Mouse (Mus musculus): ENCODE measurements around the gene Exosc2.
"Not testable (repeated sequence)": the region's sequence is repeated elsewhere in the genome, so short reads cannot be mapped to it uniquely, and the experiment has no call there.

The Exosc2 gene

DNA sequence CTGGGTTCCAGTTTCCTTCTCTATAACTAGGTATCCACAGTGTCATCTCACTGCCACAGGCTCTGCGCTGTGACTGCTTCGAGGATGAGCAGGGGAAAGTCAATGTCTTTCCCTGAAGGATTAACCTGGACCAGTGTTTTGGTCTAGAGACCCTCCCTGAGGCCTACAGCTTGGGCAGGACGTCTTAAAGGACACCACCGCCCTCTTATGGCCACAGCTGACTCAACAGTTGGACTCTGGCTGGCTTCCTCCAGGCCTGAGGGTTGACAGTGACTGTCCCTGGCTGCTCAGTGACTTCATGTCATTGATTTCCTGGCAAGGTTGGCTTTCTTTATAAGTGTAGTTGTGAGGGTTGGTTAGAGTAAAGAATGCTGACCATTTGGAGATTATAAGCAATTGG, 3.2 kb upstream of the Exosc2 start:
- DNase-seq (ENCODE audit: low spot score in 2 of 2): no peak

DNA sequence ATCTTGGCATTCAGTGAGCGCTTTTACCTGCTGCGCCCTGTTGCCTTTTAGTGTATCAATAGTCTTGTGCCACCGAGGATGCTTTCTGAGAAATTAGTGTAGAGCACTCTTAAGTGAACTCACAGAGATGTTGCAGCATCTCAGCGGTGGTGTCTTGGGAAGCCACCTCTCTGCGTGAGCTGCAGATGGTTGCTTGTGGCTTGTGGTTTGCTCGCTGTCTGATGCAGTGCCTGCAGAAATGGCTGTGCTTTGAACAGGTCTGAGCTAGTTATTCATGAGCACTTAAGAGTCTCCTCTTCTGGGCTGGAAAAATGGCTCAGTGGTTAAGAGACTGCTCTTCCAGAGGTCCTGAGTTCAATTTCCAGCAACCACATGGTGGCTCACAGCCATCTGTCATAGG, 8.1 kb downstream of the Exosc2 start:
- no peak for DNase-seq (ENCODE audit: low spot score in 2 of 2)

DNA sequence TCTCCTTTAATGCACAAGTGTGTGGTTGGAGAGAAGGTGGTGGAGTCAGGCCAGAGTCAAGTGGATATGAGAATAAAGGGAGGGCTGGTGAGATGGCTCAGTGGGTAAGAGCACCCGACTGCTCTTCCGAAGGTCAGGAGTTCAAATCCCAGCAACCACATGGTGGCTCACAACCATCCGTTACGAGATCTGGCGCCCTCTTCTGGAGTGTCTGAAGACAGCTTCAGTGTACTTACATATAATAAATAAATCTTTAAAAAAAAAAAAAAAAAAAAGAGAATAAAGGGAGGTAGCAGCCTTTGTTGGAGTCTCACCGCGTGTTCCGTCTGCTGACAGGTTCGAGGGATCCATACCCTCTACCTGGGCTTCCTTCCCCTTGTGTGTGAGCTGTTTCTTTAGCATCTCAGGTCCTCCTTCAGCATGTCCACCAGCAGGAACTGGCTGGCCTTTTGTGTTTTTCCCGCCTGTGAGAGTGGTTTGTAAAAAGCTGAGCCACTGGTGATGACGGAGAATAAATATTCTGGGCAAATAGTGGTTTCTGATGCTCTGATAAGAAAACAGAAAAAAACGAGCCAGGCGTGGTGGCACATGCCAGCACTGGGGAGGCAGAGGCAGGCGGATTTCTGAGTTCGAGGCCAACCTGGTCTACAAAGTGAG, 10.7 kb downstream of the Exosc2 start:
- DNase-seq (ENCODE audit: low spot score in 2 of 2): not testable (repeated sequence)

- DNase-seq (ENCODE audit: low spot score in 2 of 2): no peak
Measured at GRCm38 (mm10) chr2:31681731-31682235, 11.3 kb downstream of the Exosc2 start.

DNA sequence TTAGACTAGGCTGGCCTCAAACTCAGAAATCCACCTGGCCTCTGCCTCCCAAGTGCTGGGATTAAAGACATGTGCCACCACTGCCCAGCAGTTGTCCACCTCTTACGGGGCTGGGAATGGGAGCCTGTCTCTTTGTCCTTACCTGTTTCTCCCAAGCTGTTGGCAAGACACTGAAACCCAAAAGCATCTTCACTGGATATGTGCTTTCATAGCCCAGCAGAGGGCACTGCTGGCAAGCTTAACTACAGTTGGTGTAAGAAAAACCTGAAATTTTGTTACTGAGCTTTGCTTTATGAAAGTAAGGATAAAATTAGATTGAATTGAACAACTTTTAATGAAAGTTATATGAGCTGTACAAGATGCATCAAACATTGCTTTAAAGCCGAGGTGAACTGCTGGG, 13.2 kb downstream of the Exosc2 start:
- DNase-seq (ENCODE audit: low spot score in 2 of 2): peak in 1 of 2 experiments; percentile 35

DNA sequence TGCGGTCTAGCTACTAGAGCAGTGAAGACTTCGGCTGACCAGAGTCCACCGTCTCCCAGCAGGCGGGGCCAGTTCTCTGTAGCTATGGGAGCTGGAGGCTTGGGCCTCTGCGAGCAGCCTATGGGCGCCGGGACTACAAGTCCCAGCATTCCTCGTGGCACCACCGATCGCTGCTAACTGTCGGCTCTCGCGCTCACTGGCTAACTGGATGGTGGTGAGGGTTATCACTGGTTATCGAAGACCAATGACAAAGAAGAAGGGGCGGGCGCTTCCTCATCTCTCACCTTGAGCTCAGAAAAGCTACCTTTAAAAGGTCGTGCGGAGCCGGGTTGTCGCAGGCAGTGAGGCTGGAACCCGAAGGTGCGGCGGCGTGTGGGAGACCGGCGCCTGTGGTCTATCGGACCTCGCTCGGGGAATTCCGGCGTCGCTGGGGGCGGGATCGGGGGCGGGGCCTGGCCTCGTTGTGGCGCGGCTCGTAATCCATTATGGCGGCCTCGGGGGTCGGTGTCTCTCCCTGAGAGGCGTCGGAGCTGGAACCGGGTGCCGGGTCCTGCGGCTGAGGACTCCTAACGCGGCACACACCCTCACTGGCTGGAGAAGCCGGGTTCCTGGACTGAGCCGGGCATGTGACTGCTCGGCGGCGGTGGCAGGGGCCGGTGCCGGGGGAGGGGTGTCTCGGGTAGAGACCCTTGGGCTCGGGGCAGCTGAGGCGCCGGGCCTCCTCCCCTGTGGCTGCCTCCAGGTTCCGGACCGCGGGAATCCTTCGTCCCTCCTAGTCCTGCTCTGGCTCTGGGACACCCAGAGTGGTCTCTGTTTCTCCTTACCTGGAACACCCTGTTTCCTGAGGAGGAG, 17.8 kb downstream of the Exosc2 start, which contains the start of gene Abl1:
Abl1 (plus strand) TSS at position 303 of the 852 bp plus-strand sequence.
- DNase-seq (ENCODE audit: low spot score in 2 of 2): peak; percentile 91 to 92

- no peak for DNase-seq (ENCODE audit: low spot score in 2 of 2)
Measured at GRCm38 (mm10) chr2:31689045-31689444, 18.5 kb downstream of the Exosc2 start.

GRCm38 (mm10) chr2:31690063-31690462, 19.5 kb downstream of the Exosc2 start:
- DNase-seq (ENCODE audit: low spot score in 2 of 2): no peak

DNA sequence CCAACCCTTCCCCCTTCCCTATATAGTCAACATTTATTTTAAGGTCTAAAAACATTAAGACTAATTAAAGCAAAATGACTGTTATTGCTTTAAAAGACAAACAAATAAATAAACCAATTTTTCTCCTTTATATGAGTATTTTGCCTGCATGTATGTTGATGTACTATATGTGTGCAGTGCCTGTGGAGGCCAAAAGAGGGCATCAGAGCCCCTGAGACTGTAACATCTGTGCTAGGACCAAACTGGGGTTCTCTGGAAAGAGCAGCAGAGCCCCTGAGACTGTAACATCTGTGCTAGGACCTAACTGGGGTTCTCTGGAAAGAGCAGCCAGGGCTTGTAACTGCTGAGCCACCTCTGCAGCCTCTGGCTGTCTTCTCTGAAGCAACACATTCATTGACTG, 27.7 kb downstream of the Exosc2 start:
- DNase-seq (ENCODE audit: low spot score in 2 of 2): no peak

- no peak for DNase-seq (ENCODE audit: low spot score in 2 of 2)
Measured at GRCm38 (mm10) chr2:31700545-31701446, 30.3 kb downstream of the Exosc2 start.

- DNase-seq (ENCODE audit: low spot score in 2 of 2): no peak
Measured at GRCm38 (mm10) chr2:31703226-31703625, 32.7 kb downstream of the Exosc2 start.

DNA sequence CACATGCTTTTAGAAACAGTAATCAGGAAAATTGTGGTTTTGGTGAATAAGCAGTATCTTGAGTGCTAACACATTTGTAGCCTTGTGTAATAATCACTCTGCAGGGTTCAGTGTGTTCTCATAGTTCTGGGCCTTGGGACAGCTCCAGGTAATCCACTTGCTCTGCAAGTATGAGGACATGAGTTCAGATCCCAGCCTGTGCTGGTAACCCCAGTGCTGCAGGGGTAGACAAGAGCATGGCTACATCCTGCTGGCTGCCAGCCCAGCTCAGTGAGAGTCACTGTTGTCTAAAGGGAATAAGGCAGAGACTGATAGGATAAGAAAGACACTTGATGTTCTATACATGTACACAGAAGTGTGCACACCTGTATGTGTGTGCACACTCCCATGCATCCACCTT, 35.4 kb downstream of the Exosc2 start:
- no peak for DNase-seq (ENCODE audit: low spot score in 2 of 2)

DNA sequence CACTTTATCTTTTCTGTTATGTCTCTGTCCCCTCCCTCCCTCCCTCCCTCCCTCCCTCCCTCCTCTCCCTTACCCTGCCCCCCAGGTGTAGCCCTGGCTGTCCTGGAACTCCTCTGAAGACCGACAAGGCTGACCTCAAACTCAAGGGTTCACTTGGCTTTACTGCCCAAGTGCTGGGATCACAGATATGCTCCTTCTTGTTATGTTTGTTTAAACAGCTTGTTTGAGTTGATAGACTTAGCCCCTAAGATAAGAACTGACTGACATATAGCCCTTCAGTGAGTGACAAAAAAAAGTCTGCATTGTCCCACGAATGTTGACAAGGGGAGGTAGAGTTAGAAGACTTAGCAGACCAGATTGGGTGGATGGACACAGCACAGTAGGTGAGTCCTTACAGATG, 36.0 kb downstream of the Exosc2 start:
- DNase-seq (ENCODE audit: low spot score in 2 of 2): no peak

DNA sequence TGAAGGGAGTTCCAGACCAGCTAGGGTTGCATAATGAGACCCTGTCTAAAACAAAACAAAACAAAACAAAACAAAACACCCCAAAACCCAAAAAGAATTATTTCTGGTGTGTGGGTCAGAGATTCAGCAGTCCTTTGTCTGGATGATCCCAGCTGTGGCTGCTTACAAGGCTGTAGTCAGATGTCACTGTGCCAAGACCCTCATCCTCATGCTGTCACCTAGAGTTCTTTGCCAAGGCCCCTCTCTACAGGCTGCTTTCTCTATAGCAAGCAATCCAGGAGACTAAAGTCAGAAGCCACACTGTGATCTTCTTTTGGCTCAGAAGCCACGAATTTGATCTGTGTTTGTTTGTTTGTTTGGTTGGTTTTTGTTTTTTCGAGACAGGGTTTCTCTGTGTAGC, 42.2 kb downstream of the Exosc2 start:
- no peak for DNase-seq (ENCODE audit: low spot score in 2 of 2)

GRCm38 (mm10) chr2:31713813-31714212, 43.3 kb downstream of the Exosc2 start:
- DNase-seq (ENCODE audit: low spot score in 2 of 2): no peak

GRCm38 (mm10) chr2:31714780-31715179, 44.3 kb downstream of the Exosc2 start:
- DNase-seq (ENCODE audit: low spot score in 2 of 2): no peak

DNA sequence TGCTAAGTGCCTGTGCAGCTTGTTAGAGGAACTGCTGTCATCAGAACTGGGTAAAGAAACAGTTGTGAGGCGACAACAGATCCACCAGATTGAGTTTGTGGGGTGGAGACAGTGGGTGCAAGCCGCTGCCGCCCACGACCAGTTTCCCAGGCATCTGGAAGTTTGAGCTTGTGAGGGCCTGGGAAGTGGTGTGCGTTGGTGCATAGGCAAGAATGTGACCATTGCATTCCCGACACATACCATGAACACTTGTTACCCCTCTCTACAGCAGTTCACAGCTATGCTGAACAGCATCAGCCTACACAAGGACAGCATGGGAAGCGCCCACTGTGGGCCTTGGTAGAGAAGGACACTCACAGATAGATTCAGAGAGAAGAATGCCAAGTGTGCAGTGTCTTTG, 45.5 kb downstream of the Exosc2 start:
- no peak for DNase-seq (ENCODE audit: low spot score in 2 of 2)

DNA sequence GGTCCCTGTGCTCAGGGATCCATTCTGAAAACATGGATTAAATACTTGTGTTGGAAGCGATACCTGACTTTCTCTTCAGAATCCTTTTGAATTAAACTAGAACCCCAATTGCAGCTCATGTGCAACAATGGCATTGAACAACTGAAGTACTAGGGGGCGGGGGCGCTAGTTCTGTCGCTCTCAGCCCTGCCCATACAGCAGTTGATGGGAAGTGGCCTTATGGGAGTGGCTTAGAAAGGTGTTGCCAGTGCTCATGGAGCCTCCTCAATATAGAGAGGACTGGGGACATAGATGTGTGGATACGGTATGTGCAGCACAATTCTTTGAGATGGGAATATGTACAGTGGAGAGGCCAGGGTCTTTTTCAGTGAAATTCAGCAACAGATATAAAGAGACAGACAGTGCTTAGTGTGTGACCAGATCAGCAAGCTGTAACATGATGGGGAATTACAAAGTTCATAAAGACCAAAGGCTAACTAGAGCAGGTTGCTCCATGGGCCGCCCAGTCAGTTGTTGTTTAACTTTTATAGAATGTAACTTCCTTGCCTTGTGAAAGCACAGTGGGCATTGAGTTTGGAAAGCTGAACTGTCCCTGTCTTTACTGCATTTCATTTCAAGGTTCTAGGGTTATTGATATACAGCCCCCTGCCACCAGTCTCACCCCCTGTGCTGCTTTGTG, 48.8 kb downstream of the Exosc2 start:
- no peak for DNase-seq (ENCODE audit: low spot score in 2 of 2)

DNA sequence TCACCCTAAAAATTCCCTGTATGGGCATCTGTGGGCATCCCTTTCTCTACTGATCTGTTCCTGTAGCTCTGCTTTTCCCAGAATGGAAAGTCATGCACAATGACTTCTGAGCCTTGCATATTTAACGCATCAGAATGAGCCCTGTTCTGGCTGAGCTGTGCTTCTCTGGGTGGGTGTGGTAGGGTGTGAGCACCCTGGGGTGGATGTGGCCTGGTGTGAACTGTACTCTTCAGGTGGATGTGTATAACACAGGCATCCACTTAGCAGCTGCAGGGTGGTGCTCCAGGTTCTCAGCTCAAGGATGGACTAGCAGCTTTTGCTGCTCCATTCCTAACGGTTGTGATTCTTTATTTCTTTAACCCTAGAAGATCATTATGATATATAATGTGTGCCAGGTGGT, 49.4 kb downstream of the Exosc2 start:
- no peak for DNase-seq (ENCODE audit: low spot score in 2 of 2)

DNA sequence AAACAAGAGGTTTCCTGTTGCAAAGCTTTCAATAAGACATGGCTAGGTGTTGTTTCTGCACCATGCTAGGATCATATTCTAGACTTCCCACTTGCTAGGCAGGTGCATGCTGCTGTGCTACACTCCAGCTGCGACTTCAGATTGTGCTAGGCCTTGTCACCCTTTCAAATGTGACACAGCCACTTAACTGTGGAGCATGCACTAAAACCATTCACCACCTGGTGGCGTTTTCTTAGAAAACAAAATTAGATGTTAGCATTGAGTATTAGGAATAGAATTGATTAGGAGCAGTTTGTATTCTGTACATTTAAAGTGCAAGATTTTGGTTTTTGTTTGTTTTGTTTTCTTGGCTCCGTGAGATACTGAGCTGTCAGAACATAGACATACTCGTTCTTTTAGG, 50.3 kb downstream of the Exosc2 start:
- DNase-seq (ENCODE audit: low spot score in 2 of 2): no peak

DNA sequence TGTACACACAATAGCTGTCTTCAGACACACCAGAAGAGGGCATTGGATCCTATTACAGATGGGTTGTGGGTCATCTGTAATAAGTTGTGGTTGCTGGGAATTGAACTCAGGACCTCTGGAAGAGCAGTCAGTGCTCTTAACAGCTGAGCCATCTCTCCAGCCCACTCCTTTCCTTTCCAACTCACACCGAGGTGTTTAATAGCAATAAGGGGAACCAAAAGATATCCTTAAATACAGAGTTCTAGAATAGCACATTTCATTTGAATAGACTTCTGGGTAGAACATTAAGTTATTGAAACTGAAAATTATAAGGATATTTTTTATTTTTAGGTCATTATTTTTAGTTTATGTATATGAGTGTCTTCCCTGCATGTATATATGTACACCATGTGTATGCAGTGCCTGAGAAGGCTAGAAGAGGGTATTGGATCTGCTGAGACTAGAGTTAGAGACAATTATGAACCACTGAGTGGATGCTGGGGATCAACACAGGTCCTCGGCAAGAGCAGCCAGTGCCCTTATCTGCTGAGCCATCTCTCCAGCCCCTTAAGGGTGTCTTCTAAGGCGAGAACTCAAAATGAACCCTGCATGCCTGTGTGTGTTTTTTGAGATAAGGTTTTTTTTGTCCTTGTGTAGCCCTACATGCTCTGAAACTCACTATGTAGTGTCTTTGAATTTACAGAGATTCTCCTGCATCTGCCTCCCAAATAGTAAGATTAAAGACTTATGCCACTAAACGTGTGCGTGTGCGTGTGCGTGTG, 54.4 kb downstream of the Exosc2 start:
- DNase-seq (ENCODE audit: low spot score in 2 of 2): no peak

Data from spleen, postnatal 4 days (tissue).